ENCODE assay signal across 8 mouse cellular contexts in the genomic region with DNA sequence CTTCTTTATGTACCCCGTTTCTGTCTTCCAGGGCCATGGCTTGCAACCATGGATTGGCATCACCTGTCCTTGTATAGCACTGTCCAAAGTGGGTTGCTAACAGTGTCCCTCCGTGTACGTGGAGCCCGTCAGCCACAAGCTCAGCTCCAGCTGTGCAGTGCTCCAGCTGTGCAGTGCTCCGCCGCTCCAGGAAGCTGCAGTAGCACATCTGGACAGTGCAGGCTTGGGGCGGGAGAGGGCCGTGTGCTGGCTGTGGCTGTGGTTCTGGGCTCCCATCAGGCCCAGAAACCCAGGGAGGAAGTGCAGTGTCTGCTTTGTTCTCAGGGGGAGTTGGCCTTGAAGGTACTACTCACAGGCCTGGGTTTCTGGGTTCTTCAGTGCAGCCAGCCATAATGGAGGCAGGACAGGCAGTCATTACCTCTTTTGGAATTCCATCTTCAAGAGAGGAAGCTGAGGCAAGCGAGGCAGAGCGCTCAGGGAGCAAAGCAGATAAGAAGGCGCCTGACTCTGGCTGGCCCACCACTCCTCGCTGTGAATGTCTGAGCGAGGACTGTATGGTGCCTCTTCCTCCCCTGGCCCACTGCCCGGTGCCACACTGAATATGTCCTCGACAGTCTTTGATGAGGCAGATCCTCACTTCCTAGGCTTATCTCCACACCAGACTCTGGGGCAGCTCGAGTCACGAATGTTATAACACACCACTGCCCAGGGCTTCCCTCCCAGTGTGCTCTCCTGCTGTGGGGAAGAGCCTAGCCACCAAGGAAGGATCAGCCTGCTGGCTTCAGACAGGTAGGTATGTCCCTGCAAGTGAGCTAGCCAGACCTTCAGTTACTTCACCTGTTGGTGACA. TPM values are rescaled to one million over a fixed set of nuclear protein-coding genes. Genes with fewer than 3 reads are reported as not detected.
DNase-seq lines count a peak whose midpoint lies in the region; ATAC-seq and TF ChIP-seq lines count a peak whose summit lies in the region.

No protein-coding gene starts in this region.

- no peak overlapping the region for H3K4me3 ChIP-seq in lung, embryonic 15.5 days
- no peak overlapping the region for H3K4me3 ChIP-seq in lung, adult 2 months (replicated peaks; ENCODE audit: extremely low read depth, low read depth, low read length)
- H3K4me3 ChIP-seq in liver, embryonic 12.5 days, result no peak overlapping the region
- H3K4me3 ChIP-seq in hindbrain, embryonic 11.5 days (ENCODE audit: low read depth, low read length), result no peak overlapping the region

- no peak for TF ChIP-seq CTCF in lung, adult 2 months (IDR thresholded peaks at IDR 0.05; ENCODE audit: insufficient read depth, low read length)

- H3K4me2 ChIP-seq in lung, embryonic 15.5 days, result 0 out of 2 replicates have a peak overlapping the region, but pooled peaks have one; percentile 4
- peak overlapping the region; percentile 52 for H3K4me2 ChIP-seq in liver, embryonic 12.5 days
- no peak overlapping the region for H3K4me2 ChIP-seq in hindbrain, embryonic 11.5 days (replicated peaks; ENCODE audit: low read depth, low read length)

- TF ChIP-seq POLR2A in lung, adult 2 months (IDR thresholded peaks at IDR 0.05; ENCODE audit: borderline replicate concordance, extremely low read depth, low read depth, low read length), result no peak

- no peaks in the 10 kb centered on the region for H3K27me3 ChIP-seq in lung, embryonic 15.5 days
- H3K27me3 ChIP-seq in liver, embryonic 12.5 days (replicated peaks), result no peaks in the 10 kb centered on the region; the same call in 1 of the 2 replicates
- H3K27me3 ChIP-seq in hindbrain, embryonic 11.5 days (ENCODE audit: control insufficient read depth, insufficient read depth, low read length), result no peaks in the 10 kb centered on the region

- H3K9ac ChIP-seq in lung, embryonic 15.5 days, result peak overlapping the region; percentile 26; the same call in 1 of the 2 replicates
- H3K9ac ChIP-seq in liver, embryonic 12.5 days, result peak overlapping the region; percentile 55
- H3K9ac ChIP-seq in hindbrain, embryonic 11.5 days (ENCODE audit: low read depth, low read length), result no peak overlapping the region

- DNase-seq in lung, adult 2 months, result no peak
- peak; percentile 32 for DNase-seq in thymus, postnatal 14 days
- no peak for DNase-seq in hindbrain, embryonic 11.5 days (ENCODE audit: low spot score)
- DNase-seq in layer of hippocampus, postnatal 36 days, result no peak
- DNase-seq in cerebellum, adult 11 months, result no peak

- H3K36me3 ChIP-seq in lung, embryonic 15.5 days, result no peaks in the 10 kb centered on the region
- H3K36me3 ChIP-seq in liver, embryonic 12.5 days, result no peaks in the 10 kb centered on the region
- H3K36me3 ChIP-seq in hindbrain, embryonic 11.5 days (ENCODE audit: control insufficient read depth, insufficient read depth, low read length), result no peaks in the 10 kb centered on the region

- peak; percentile 52 for ATAC-seq in lung, embryonic 15.5 days (ENCODE audit: borderline replicate concordance, extremely low read depth, low FRiP score, low TSS enrichment)
- ATAC-seq in erythroblast, adult 5-6 weeks (replicated peaks; ENCODE audit: low FRiP score, poor library complexity, severe bottlenecking), result peak; percentile 48
- ATAC-seq in liver, embryonic 12.5 days, result peak; percentile 22; the same call in 1 of the 2 replicates
- no peak for ATAC-seq in hindbrain, embryonic 11.5 days (ENCODE audit: low FRiP score)

- H3K9me3 ChIP-seq in lung, embryonic 15.5 days, result no peaks in the 10 kb centered on the region
- no peaks in the 10 kb centered on the region for H3K9me3 ChIP-seq in liver, embryonic 12.5 days (replicated peaks)
- no peaks in the 10 kb centered on the region for H3K9me3 ChIP-seq in hindbrain, embryonic 11.5 days (ENCODE audit: control insufficient read depth, low read length)

- peak overlapping the region; percentile 84 for H3K27ac ChIP-seq in lung, embryonic 15.5 days
- peak overlapping the region; percentile 85 for H3K27ac ChIP-seq in liver, embryonic 12.5 days
- H3K27ac ChIP-seq in hindbrain, embryonic 11.5 days (ENCODE audit: low read depth, low read length), result no peak overlapping the region

- 27% methylated on average over 17 of the region's 17 CpGs for WGBS in lung, embryonic 15.5 days
- WGBS in lung, adult 2 months, result 44% methylated on average over 17 of the region's 17 CpGs
- WGBS in liver, embryonic 12.5 days (ENCODE audit: insufficient replicate concordance), result 23% methylated on average over 17 of the region's 17 CpGs
- WGBS in hindbrain, embryonic 11.5 days, result 76% methylated on average over 17 of the region's 17 CpGs

- peaks cover 48% of the 10 kb centered on the region for H3K4me1 ChIP-seq in lung, embryonic 15.5 days
- H3K4me1 ChIP-seq in lung, adult 2 months (ENCODE audit: control insufficient read depth, insufficient read depth, low read length), result peaks cover 15% of the 10 kb centered on the region
- peaks cover 72% of the 10 kb centered on the region for H3K4me1 ChIP-seq in liver, embryonic 12.5 days
- no peaks in the 10 kb centered on the region for H3K4me1 ChIP-seq in hindbrain, embryonic 11.5 days (replicated peaks; ENCODE audit: control insufficient read depth, insufficient read depth, low read length)

RNA-seq across cellular contexts. Expression of gene Furin, which starts 39.4 kb away (rescaled TPM):
- 16.3 and 16.7 TPM in 2 replicates for polyA plus RNA-seq in lung, embryonic 15.5 days (2015; fragmentation: Nextera tagmentation; extraction: Ambion mirVana)
- 106 and 114 TPM in 2 replicates for polyA plus RNA-seq in lung, adult 2 months (2012; rRNA removed)
- total RNA-seq in erythroblast, adult 5-6 weeks (2015; ENCODE audit: low replicate concordance), result 23.0 and 23.1 TPM in 2 replicates
- total RNA-seq in erythroblast, adult 5-6 weeks (2017; ENCODE audit: low replicate concordance), result 29.1 and 33.5 TPM in 2 replicates
- 5.6 and 5.9 TPM in 2 replicates for polyA plus RNA-seq in liver, embryonic 12.5 days (2016; fragmentation: Nextera tagmentation; extraction: Ambion mirVana)
- polyA plus RNA-seq in hindbrain, embryonic 11.5 days (2014; fragmentation: Nextera tagmentation; extraction: Ambion mirVana), result 3.4 and 4.1 TPM in 2 replicates
- total RNA-seq in layer of hippocampus, postnatal 36 days (2021), result 10 to 100 TPM; 39.7 to 45.4 TPM

RNA-seq across cellular contexts. Expression of gene Fes, which starts 56.9 kb away (rescaled TPM):
- polyA plus RNA-seq in lung, embryonic 15.5 days (2015; fragmentation: Nextera tagmentation; extraction: Ambion mirVana), result 15.2 and 17.8 TPM in 2 replicates
- 51.4 and 60.1 TPM in 2 replicates for polyA plus RNA-seq in lung, adult 2 months (2012; rRNA removed)
- total RNA-seq in erythroblast, adult 5-6 weeks (2015; ENCODE audit: low replicate concordance), result 56.5 and 60.0 TPM in 2 replicates
- total RNA-seq in erythroblast, adult 5-6 weeks (2017; ENCODE audit: low replicate concordance), result 24.4 and 31.2 TPM in 2 replicates
- 10.3 and 11.4 TPM in 2 replicates for polyA plus RNA-seq in liver, embryonic 12.5 days (2016; fragmentation: Nextera tagmentation; extraction: Ambion mirVana)
- polyA plus RNA-seq in hindbrain, embryonic 11.5 days (2014; fragmentation: Nextera tagmentation; extraction: Ambion mirVana), result 5.8 and 9.5 TPM in 2 replicates
- 1 to 10 TPM; 5.5 to 7.8 TPM for total RNA-seq in layer of hippocampus, postnatal 36 days (2021)
